Mouse (Mus musculus): ENCODE measurements around the gene Casq2. TPM values are rescaled to one million over a fixed set of nuclear protein-coding genes. Genes with fewer than 3 reads are reported as not detected.

The Casq2 gene
- 1.7 and 3.5 TPM in 2 replicates for polyA plus RNA-seq (2015; fragmentation: Nextera tagmentation; extraction: Ambion mirVana)

DNA sequence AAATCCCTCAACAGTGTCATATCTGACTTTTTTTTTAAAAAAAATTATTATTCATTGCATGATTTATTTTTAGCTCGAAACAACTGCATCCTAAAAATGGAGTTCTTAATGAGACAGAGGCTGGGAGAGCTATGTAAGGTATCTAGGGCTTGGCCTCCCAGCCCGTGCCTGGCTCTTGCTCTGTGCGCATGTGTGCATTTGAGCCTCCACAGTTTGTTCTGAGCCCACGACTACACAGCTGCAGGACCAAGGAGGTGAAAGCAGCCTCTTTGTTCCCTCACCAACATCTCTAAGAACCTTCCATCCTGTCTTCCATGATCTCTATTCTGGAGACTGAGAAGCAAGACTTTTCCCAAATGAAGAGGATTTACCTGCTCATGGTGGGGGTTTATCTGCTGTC, at the start of gene Casq2:
Gene Casq2 (plus strand): TSS at position 133 of the 400 bp plus-strand sequence.
- Histone ChIP-seq H3K4me2 (no peak within 1 kb of the TSS), H3K4me3 (replicated peaks) (no peak within 1 kb of the TSS), H3K27me3 (replicated peaks) (no peaks in the 10 kb centered on the region), H3K4me1 (0 out of 2 replicates have a peak, but pooled peaks cover 3% of the 10 kb centered on the region), H3K9ac (no peak within 1 kb of the TSS), H3K27ac (no peak within 1 kb of the TSS), H3K9me3 (no peaks in the 10 kb centered on the region), H3K36me3 (no peaks in the 10 kb centered on the region)
- 69% methylated on average over 4 of the region's 4 CpGs for WGBS
- no peak for ATAC-seq (ENCODE audit: insufficient read depth, low FRiP score, low read depth)

DNA sequence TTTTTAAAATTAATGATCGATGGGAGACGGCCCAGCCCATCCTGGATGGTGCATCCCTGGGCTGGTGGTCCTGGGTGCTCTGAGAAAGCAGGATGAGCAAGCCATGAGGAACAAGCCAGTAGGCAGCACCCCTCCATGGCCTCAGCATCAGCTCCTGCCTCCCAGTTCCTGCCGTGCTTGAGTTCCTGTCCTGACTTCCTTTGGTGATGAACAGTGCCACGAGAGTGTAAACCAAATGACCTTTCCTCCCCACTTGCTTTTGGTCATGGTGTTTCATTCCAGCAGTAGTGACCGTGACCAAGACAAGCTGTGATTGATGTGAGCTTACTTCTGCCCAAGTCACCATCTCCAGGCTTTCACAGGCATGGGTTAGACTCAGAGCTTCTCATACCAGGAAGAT, 48.4 kb upstream of the Casq2 start:
- Histone ChIP-seq H3K27ac (peak overlapping the region; percentile 37; the same call in 1 of the 2 replicates), H3K4me2 (no peak overlapping the region), H3K9ac (no peak overlapping the region), H3K4me3 (replicated peaks) (no peak overlapping the region), H3K9me3 (no peaks in the 10 kb centered on the region), H3K36me3 (no peaks in the 10 kb centered on the region), H3K27me3 (replicated peaks) (no peaks in the 10 kb centered on the region), H3K4me1 (no peaks in the 10 kb centered on the region)
- WGBS, result 83% methylated on average over 5 of the region's 5 CpGs
- ATAC-seq (ENCODE audit: insufficient read depth, low FRiP score, low read depth), result no peak

DNA sequence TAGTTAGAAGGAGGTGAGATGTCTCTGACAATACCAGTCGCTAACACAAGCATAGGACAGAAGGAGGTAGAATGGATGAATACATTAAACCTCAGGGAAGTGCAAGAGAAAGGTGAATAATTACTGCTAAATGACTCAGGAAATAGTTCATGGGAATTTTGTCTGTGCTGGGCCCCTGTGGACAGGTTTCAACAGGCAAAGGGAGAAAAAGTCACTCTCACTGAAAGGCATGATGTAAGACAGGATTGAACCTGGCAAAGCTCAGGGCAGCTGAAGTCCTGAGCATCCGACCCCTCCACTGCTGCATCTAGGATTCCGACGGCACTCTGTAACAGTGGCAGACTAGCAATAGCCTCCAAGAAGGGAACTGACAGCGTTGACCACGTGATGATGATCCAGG, 47.6 kb upstream of the Casq2 start:
- no peaks in the 10 kb centered on the region for H3K9me3 ChIP-seq
- H3K36me3 ChIP-seq, result no peaks in the 10 kb centered on the region
- peak overlapping the region; percentile 37; the same call in 1 of the 2 replicates for H3K27ac ChIP-seq
- H3K27me3 ChIP-seq (replicated peaks), result no peaks in the 10 kb centered on the region
- no peak for ATAC-seq (ENCODE audit: insufficient read depth, low FRiP score, low read depth)
- no peak overlapping the region for H3K4me2 ChIP-seq
- H3K4me1 ChIP-seq, result no peaks in the 10 kb centered on the region
- 74% methylated on average over 6 of the region's 6 CpGs for WGBS
- H3K4me3 ChIP-seq (replicated peaks), result no peak overlapping the region
- H3K9ac ChIP-seq, result no peak overlapping the region

DNA sequence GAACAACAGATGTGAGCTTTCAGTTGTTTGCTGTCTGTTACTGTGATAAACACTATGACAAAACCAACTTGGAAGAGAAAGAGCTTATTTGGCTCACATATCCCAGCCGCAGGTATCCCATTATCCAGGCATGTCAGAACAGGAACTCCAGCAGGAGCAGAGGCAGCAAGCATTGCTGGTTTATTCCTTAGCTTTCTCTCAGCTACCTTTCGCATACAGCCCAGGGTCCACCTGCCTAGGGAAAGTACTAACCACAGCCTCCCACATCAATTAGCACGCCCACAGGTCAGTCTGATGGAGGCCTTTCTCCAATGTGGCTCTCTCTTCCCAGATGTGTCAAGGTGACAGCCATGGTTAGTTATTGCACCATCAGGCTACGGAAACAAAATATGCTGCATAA, 44.6 kb upstream of the Casq2 start:
- no peaks in the 10 kb centered on the region for H3K36me3 ChIP-seq
- H3K27me3 ChIP-seq (replicated peaks), result no peaks in the 10 kb centered on the region
- H3K9me3 ChIP-seq, result no peaks in the 10 kb centered on the region
- 73% methylated on average over 4 of the region's 4 CpGs for WGBS
- H3K4me3 ChIP-seq (replicated peaks), result no peak overlapping the region
- no peaks in the 10 kb centered on the region for H3K4me1 ChIP-seq
- no peak overlapping the region for H3K9ac ChIP-seq
- no peak for ATAC-seq (ENCODE audit: insufficient read depth, low FRiP score, low read depth)
- H3K4me2 ChIP-seq, result no peak overlapping the region
- H3K27ac ChIP-seq, result no peak overlapping the region

DNA sequence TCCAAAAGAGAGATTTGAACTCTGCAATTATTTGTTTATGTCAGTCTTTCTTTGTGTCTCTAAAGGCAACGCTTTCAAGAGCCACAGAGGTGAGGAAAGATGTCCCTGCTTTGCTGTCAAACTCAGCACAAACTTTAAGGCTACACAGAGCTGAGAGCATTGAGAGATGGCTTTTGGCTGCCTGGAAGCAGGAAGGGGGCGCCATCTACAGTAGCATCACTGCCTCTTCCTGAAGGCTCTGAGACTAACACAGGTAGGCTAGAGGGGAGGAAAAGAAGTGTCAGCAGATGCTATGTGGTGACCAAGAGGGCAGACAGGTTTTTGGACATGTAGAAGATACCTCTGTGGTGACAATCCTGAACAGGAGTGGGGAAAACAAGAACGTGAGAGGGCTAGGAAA, 41.1 kb upstream of the Casq2 start:
- Histone ChIP-seq H3K9ac (no peak overlapping the region), H3K27me3 (replicated peaks) (no peaks in the 10 kb centered on the region), H3K4me2 (no peak overlapping the region), H3K4me1 (no peaks in the 10 kb centered on the region), H3K9me3 (no peaks in the 10 kb centered on the region), H3K27ac (no peak overlapping the region), H3K36me3 (no peaks in the 10 kb centered on the region), H3K4me3 (replicated peaks) (no peak overlapping the region)
- ATAC-seq (ENCODE audit: insufficient read depth, low FRiP score, low read depth), result no peak
- 25% methylated on average over 3 of the region's 3 CpGs for WGBS

DNA sequence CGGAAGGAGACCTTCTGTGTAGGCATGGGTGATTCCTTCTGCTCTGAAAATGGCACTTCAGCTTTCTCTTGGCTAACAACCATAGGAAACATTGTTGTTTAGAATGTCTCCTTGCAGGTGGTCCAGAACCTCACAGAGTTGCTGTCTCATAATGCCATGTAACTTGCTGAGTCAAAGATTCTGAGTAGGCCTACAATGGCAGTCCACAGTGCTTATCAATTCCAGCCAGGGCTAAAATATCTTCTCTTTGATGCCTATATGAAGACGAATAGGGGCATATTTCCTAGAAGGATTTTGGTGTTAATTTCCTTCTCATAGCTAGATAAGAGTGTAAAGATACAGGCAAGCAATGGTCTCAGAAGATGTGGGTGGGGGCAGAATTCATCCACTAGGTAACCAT, 38.7 kb upstream of the Casq2 start:
- H3K9me3 ChIP-seq, result no peaks in the 10 kb centered on the region
- H3K4me2 ChIP-seq, result no peak overlapping the region
- no peak overlapping the region for H3K4me3 ChIP-seq (replicated peaks)
- H3K36me3 ChIP-seq, result no peaks in the 10 kb centered on the region
- H3K9ac ChIP-seq, result no peak overlapping the region
- no peak for ATAC-seq (ENCODE audit: insufficient read depth, low FRiP score, low read depth)
- H3K4me1 ChIP-seq, result no peaks in the 10 kb centered on the region
- H3K27me3 ChIP-seq (replicated peaks), result no peaks in the 10 kb centered on the region
- WGBS, result 86% methylated on average over 2 of the region's 2 CpGs
- no peak overlapping the region for H3K27ac ChIP-seq

DNA sequence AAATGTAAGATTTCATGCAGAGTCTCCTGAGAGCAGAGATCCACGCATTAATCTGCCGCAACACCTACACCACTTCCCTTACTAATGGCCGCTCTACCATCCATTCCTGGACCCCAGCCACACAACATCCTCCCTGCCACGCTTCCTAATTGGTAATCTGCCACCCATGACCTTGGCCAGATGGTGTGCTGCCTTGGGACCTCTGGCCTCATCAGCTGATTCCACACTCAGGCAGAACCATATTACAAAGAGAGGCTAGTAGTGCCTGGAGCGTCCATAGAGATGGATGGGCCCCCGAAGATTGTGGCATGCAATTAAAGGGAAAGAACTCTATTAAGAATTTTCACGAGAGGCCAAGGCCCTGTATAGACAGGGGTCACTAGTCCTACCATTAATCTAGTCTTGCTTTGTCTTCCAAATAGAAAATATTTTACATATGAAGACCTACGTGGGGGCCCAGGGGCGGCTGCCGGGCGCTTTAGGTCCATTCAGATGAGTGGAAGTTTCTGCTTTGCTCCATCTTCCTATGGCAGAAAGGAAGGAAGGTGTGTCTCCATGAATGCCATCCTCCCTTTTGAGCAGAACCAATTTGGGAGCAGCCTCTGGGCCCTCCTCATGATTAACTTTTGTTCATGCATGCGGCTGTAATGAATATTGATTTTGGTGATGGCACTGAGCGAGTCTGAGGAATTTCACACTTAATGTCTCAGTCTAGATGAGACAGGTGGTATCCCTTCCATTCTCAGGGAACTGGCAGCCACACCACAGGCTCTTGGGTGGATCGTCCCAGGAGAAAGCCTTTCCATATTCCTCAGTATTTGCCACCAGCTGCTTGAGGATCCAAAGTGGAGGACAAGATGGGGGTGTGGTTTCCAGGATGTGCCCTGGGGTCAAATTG, 36.8 kb upstream of the Casq2 start:
- H3K9me3 ChIP-seq, result no peaks in the 10 kb centered on the region
- 75% methylated on average over 14 of the region's 14 CpGs for WGBS
- no peak overlapping the region for H3K4me3 ChIP-seq (replicated peaks)
- no peaks in the 10 kb centered on the region for H3K4me1 ChIP-seq
- no peak for ATAC-seq (ENCODE audit: insufficient read depth, low FRiP score, low read depth)
- no peak overlapping the region for H3K4me2 ChIP-seq
- no peak overlapping the region for H3K9ac ChIP-seq
- no peaks in the 10 kb centered on the region for H3K36me3 ChIP-seq
- H3K27ac ChIP-seq, result no peak overlapping the region
- no peaks in the 10 kb centered on the region for H3K27me3 ChIP-seq (replicated peaks)

DNA sequence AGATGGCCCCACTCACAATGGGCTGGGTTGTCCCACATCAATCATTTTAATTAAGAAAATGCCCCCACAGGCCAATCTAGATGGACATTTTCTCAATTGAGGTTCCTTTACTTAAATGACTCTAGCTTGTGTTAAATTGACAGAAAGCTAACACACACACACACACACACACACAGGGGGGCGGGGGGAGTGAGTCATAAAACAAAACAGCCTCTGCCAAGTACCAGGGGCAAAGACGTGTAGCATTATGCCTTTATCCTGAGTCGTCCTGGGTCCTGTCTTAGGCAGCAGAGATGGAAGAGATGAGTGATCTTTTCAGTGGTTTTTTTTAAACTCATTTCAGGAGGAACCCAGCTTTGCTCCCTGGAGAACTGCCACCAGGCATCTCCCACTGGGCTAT, 34.2 kb upstream of the Casq2 start:
- Histone ChIP-seq H3K4me2 (no peak overlapping the region), H3K4me3 (replicated peaks) (no peak overlapping the region), H3K36me3 (no peaks in the 10 kb centered on the region), H3K27me3 (replicated peaks) (no peaks in the 10 kb centered on the region), H3K4me1 (no peaks in the 10 kb centered on the region), H3K9me3 (no peaks in the 10 kb centered on the region), H3K9ac (no peak overlapping the region), H3K27ac (no peak overlapping the region)
- WGBS, result 46% methylated on average over 3 of the region's 3 CpGs
- no peak for ATAC-seq (ENCODE audit: insufficient read depth, low FRiP score, low read depth)

DNA sequence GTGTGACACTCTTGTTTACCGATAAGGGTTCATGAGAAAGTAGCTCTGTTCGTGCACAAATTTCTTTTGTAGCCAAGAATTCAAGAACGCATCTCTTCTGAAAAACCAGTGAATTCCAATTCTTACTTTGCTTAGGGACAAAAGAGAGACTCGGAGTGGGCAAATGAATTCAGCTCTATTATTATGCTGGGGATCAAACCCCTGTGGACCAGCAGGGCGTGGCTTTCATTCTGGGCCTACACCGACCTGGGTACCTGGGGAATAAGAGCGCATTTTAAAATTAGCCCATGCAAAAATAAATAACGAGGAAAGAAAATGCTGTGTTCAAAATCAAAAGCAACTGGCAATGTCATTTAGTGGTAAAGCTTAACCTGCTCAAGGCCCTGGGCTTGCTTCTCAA, 32.9 kb upstream of the Casq2 start:
- no peaks in the 10 kb centered on the region for H3K27me3 ChIP-seq (replicated peaks)
- ATAC-seq (ENCODE audit: insufficient read depth, low FRiP score, low read depth), result no peak
- H3K27ac ChIP-seq, result no peak overlapping the region; the same call in 1 of the 2 replicates
- H3K4me2 ChIP-seq, result no peak overlapping the region
- no peak overlapping the region for H3K9ac ChIP-seq
- H3K4me3 ChIP-seq (replicated peaks), result no peak overlapping the region
- no peaks in the 10 kb centered on the region for H3K9me3 ChIP-seq
- 68% methylated on average over 8 of the region's 8 CpGs for WGBS
- no peaks in the 10 kb centered on the region for H3K36me3 ChIP-seq
- no peaks in the 10 kb centered on the region for H3K4me1 ChIP-seq

DNA sequence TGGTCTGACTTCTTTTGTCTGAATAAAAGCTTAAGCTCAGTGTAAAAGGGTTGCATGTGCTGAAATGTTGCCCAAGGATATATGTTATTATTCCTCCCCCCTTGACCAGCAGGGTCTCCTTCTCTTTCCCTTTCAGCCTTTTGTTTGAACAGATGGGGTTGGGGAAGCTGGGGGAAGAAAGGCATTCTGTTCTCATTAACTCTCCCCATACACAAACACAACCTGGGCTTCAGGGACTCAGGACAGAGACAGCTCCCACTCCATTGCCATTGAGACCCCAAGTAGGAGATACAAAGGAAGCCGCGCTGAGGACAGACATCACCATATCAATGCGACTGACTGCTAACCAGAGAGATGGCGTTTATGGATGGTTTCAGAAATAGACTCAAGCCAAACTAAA, 30.3 kb upstream of the Casq2 start:
- no peaks in the 10 kb centered on the region for H3K36me3 ChIP-seq
- no peak overlapping the region for H3K4me2 ChIP-seq
- H3K4me1 ChIP-seq, result no peaks in the 10 kb centered on the region
- H3K9me3 ChIP-seq, result no peaks in the 10 kb centered on the region
- no peak overlapping the region for H3K27ac ChIP-seq
- ATAC-seq (ENCODE audit: insufficient read depth, low FRiP score, low read depth), result no peak
- no peak overlapping the region for H3K9ac ChIP-seq
- H3K4me3 ChIP-seq (replicated peaks), result no peak overlapping the region
- WGBS, result 61% methylated on average over 4 of the region's 4 CpGs
- H3K27me3 ChIP-seq (replicated peaks), result no peaks in the 10 kb centered on the region

DNA sequence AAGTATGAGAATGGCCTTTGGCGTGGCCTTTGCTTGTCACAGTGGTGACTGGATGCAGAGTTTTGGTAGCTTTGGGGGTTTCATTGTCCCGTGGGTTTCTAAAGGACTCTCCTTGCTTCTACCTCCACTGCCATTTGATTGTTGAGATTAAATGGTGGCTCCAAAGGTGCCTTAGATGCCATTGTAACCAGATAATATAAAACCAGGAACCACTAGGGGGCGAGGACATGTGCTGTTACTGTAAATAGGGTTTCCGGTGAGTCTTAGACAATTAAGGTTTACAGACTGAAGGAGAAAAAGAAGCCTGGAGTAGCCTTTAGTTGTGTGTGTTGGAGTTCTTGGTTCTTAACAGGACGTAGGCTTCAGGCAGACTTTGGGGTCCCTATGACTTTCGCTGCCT, 26.1 kb upstream of the Casq2 start:
- Histone ChIP-seq H3K4me3 (replicated peaks) (no peak overlapping the region), H3K9ac (no peak overlapping the region), H3K36me3 (no peaks in the 10 kb centered on the region), H3K4me1 (peaks cover 9% of the 10 kb centered on the region; the same call in 1 of the 2 replicates), H3K27ac (no peak overlapping the region), H3K27me3 (replicated peaks) (no peaks in the 10 kb centered on the region), H3K4me2 (no peak overlapping the region), H3K9me3 (no peaks in the 10 kb centered on the region)
- WGBS, result 74% methylated on average over 6 of the region's 6 CpGs
- no peak for ATAC-seq (ENCODE audit: insufficient read depth, low FRiP score, low read depth)

DNA sequence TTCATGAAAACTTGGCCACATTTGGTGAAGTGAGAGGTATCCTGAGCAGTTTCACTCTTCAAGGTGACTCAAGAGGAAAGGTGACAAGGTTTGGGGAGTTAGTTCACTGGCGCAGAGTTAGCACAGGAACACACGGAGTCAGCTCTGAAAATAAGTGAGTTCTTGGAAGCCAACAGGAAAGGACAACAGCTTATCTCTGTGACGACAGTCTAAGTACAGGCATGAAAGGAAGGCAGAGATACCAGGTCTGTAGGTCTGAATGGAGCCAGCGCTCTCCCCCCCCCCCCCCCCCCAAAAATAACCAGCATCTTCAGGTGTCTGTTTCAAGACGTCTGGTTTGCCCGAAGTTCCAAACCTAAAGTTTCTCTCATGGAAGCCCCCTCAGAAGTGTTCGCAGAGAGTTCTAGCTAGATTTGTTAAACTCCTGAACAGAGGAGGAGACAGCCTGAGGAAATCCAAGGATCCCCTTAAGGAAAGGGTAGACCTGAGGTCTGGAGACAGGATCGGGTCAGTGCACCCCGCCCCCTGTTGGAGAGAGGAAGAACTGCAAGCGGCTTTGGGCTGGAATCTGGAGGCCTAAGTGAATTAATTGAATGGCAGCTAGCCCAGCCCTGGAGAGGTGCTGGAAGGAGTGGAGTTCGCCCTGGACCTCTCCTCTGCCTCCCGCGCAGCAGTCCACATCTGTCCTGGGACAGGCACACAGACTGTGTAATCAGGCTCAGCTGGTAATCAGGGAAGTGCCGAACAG, 24.1 kb upstream of the Casq2 start:
- no peaks in the 10 kb centered on the region for H3K9me3 ChIP-seq
- H3K9ac ChIP-seq, result no peak overlapping the region
- no peaks in the 10 kb centered on the region for H3K36me3 ChIP-seq
- 37% methylated on average over 14 of the region's 14 CpGs for WGBS
- H3K4me3 ChIP-seq (replicated peaks), result no peak overlapping the region
- H3K4me1 ChIP-seq, result peaks cover 9% of the 10 kb centered on the region; the same call in 1 of the 2 replicates
- ATAC-seq (ENCODE audit: insufficient read depth, low FRiP score, low read depth), result peak; percentile 53; the same call in 1 of the 2 replicates
- no peaks in the 10 kb centered on the region for H3K27me3 ChIP-seq (replicated peaks)
- no peak overlapping the region for H3K27ac ChIP-seq
- H3K4me2 ChIP-seq, result no peak overlapping the region

All from stomach, embryonic 15.5 days (tissue).